Mouse (Mus musculus): ENCODE results near the gene Dner. TPM values are rescaled to one million over a fixed set of nuclear protein-coding genes. Genes with fewer than 3 reads are reported as not detected.
A peak's percentile ranks its signal among the peaks of the same experiment; 100 is the strongest.

Gene Dner
- total RNA-seq, 2 experiments from 2014 or later = 149 to 162 TPM

GRCm38 (mm10) chr1:84556546-84557511, 139.2 kb downstream of the Dner start:
- no peak for DNase-seq (ENCODE audit: low spot score in 2 of 2)
- intact Hi-C loops (cut with DNase I) = no loop called here

DNA sequence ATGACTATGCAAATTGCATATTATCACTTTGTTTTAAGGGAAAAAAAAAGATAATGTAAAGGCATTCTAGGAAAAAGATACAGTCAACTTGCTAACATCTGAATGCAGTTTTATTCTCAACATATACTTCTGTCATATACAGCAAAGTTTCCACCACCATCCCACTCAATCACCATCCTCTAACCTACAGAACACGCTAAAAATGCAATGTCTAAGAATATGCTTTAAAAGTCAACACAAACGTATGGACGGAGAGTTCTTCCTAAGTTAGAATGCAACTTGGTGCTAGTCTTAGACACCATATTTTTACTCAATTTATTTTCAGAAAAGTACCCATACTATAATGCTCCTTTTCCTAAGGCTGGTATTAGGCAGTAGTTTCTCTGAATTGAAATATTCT, 144.0 kb downstream of the Dner start:
- DNase-seq (ENCODE audit: low spot score in 2 of 2) = peak in 1 of 2 experiments; percentile 77
- intact Hi-C loops (cut with DNase I) = no loop called here

GRCm38 (mm10) chr1:84550065-84550368, 146.0 kb downstream of the Dner start:
- peak in 1 of 2 experiments; percentile 33 for DNase-seq (ENCODE audit: low spot score in 2 of 2)

DNA sequence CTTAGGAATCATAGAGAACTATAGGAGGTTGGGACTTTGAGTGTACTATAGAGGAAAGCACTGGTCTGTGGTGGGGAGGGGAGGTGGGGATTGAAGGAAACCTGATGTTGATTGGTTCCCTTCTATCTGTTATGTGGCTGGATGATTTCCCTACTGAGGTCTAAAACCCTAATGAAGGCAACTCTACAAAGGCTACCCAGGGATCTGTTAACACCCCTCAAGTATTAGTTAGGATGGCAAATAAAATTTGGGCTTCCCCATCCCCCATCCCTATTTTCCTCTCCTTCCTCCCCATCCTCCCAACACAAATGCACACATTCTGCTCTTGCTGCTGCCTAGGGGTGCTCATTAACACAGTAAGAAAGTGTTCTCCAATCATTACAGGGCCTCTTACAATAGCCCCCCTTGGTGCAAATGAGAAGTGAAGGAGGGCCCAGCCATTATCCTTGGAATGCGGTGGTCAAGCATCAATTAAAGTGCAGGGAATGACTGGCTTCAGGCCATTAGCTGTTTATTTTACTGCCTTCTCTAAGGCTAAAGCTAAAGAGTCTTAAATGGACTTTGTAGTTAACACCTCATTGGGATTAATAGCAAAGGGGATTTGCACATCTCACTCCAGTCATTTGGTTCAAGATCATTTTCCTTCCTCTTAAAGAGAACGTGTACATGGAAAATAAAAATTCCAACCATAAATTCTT, 146.5 kb downstream of the Dner start:
- intact Hi-C loops (cut with DNase I) = no loop called here
- DNase-seq (ENCODE audit: low spot score in 2 of 2) = no peak

More at GRCm38 (mm10) chr1:84550065-84550368, 146.0 kb downstream of the Dner start:
- intact Hi-C loops (cut with DNase I) = no loop called here

DNA sequence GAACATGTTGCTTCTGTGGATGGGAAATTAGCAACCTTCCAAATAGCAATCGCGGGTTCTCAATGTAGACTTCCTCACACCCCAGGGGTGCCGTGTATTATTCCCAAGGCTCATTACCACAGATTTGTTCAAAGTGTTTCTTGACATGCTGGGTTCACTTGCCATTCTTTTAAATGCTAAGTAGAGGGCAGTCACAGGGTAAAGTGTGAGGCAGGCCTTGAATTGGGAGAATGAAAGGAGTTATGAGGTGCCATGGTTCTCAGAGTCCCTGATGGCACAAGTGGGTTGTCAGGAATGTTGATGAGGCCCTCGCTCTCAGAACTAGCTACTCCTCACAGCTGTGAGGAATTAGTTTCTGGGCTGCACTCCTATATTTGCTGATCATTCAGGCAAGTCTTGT, 160.0 kb downstream of the Dner start:
- peak in 1 of 2 experiments; percentile 19 for DNase-seq (ENCODE audit: low spot score in 2 of 2)
- intact Hi-C loops (cut with DNase I) = no loop called here

- intact Hi-C loops (cut with DNase I) = no loop called here
- no peak for DNase-seq (ENCODE audit: low spot score in 2 of 2)
Measured at GRCm38 (mm10) chr1:84525514-84525913, 170.5 kb downstream of the Dner start.

- no peak for DNase-seq (ENCODE audit: low spot score in 2 of 2)
- intact Hi-C loops (cut with DNase I) = no loop called here
Measured at GRCm38 (mm10) chr1:84524413-84524812, 171.6 kb downstream of the Dner start.

DNA sequence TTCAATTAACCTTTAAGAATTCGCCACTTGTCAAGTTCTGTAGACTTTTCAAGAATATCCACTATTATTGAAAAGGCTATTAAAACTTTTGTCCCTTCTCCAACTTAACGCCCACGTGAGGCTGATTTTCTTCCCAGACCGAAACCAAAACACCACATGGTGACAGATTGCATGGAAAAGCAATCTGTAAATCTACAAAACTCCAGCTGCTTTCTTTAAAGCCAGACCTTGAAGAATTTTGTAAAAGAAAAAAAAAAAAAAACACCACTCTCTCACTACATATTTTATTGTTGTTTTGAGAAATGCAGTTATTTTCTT, 173.1 kb downstream of the Dner start:
- intact Hi-C loops (cut with DNase I) = no loop called here
- DNase-seq (ENCODE audit: low spot score in 2 of 2) = peak in 1 of 2 experiments; percentile 54

DNA sequence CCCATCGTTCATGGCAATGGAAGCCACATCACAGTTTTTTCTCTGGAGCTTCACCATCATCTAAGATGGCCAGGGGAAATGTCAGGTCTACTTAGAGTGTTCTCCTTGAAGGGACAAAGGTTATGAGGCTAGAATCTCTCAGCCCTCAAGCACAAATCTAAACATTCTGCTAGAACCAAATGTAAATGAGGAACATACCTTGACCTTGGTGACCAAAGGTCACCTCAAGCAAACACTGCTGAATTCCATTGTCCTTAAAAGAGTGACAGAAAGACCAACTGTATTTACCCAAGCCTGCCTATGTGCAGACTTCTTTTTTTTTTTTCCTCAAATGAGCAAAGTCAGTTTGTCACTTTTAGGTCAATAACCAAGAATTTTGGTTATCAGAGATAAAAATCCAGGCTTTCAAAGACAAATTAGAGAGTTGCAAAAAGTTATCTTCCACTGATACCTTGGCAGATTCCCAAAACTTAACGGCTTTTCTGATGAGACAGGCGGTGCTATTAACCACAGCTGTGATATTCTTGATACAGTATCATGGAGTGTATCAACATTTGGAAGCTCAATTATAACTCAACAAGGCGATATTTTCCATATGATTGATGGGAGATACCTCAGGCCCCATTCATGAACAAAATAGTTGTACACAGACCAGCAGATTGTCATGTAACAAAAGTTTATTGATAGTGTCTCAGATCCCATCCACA, 173.6 kb downstream of the Dner start:
- intact Hi-C loops (cut with DNase I) = no loop called here
- no peak for DNase-seq (ENCODE audit: low spot score in 2 of 2)

DNA sequence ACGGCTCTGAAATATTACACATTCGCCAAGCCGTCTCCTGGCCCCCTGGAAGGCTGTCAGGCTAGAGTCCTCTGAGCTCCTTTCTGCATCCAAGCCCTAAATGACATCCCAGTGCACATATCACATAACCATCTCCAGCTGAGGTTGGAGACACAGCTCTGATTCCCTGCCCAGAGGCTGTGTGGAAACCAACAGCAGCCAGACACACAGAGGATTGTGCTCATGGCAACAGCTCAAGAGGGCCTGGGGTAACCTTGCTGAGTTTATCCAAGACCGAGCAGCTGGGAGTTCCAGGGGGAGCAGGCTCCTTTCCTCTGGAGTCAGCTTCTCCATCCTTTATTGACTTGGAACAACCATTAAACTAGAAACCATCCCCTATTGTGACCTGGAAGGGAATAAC, 177.7 kb downstream of the Dner start:
- intact Hi-C loops (cut with DNase I) = no loop called here
- DNase-seq (ENCODE audit: low spot score in 2 of 2) = no peak

GRCm38 (mm10) chr1:84513201-84513600, 182.8 kb downstream of the Dner start:
- DNase-seq (ENCODE audit: low spot score in 2 of 2) = no peak
- intact Hi-C loops (cut with DNase I) = no loop called here

DNA sequence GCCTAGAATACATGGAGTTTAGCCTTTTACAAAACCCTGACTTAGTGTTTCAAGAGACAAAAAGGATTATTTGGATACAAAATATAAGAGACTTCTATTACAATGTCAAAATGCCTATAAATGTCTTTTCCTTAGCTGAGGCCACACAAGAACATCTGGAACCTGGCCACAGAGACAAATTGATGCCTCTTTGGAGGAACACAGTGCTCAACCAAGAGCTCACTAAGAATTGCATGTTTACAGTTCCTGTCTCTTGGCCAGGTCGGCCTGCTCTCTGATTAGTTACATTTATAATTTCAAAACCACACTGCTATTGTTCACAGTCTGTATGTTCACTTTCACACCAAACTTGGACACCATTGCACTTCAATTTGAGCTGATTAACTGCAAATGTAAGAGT, 187.5 kb downstream of the Dner start:
- intact Hi-C loops (cut with DNase I) = no loop called here

GRCm38 (mm10) chr1:84507568-84507967, 188.5 kb downstream of the Dner start:
- no peak for DNase-seq (ENCODE audit: low spot score in 2 of 2)
- intact Hi-C loops (cut with DNase I) = no loop called here

More for the DNA sequence above, 187.5 kb downstream of the Dner start:
- DNase-seq (ENCODE audit: low spot score in 2 of 2) = no peak

- intact Hi-C loops (cut with DNase I) = no loop called here
- peak in 1 of 2 experiments; percentile 23 for DNase-seq (ENCODE audit: low spot score in 2 of 2)
Measured at GRCm38 (mm10) chr1:84506984-84507546, 189.0 kb downstream of the Dner start.

GRCm38 (mm10) chr1:84500673-84501072, 195.3 kb downstream of the Dner start:
- no peak for DNase-seq (ENCODE audit: low spot score in 2 of 2)
- intact Hi-C loops (cut with DNase I) = no loop called here

DNA sequence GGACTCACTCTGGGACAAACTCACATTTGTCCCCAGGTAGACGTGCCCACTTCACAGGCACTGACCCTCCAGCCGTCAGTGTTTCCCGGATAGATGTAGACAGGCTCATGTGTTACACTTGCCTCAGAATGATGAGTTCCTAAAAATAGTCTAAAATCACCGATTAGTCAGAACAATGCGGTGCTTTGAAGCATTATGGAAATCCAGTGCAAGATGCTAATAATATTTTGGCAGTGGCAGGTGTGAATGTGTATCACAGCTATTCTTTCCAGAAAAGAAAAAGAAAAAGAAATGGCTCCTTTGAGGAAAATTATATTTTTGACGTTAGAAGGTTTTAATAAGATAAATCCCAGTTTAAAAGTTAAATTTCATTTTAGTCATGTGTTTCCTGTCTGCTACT, 204.3 kb downstream of the Dner start:
- intact Hi-C loops (cut with DNase I) = no loop called here
- no peak for DNase-seq (ENCODE audit: low spot score in 2 of 2)

DNA sequence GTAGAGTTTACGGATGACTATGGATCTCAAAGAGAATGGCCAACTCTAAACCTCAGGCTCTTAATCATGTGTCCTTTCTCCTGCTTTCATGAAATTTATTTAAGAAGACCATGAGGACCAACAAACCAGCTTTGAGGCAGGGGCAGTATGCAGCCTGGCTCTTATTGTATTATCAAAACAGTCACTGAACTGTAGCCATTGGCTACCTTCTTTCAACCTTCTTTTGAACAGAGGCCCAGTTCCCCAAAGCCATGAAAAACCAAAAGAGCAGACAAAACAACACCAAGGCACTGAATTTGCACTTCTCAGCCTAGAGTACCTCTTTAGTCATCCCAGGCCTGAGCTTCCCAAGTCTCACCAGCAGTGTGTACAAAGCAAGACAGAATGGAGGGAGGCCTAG, 207.5 kb downstream of the Dner start:
- no peak for DNase-seq (ENCODE audit: low spot score in 2 of 2)
- intact Hi-C loops (cut with DNase I) = no loop called here

DNA sequence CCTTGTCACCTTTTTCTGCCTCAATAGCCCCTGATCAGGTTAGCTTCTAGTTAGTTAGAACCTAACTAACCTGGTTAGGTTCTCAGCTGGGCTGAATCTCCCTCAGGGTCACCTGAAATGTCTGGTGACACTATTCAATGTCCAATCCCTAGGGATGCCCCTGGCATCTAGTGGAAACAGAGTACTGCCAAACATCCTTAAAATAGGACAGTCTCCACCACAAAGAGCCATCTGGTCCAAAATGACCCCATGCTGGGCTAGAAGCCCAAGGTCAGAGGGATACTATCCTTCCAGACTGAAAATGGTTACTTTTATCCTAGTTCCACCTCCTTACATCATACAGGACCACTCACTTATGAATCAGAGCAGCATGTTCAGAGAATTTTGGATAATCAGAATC, 211.0 kb downstream of the Dner start:
- DNase-seq (ENCODE audit: low spot score in 2 of 2) = no peak
- intact Hi-C loops (cut with DNase I) = no loop called here

- intact Hi-C loops (cut with DNase I) = no loop called here
- DNase-seq (ENCODE audit: low spot score in 2 of 2) = no peak
Measured at GRCm38 (mm10) chr1:84484577-84484976, 211.4 kb downstream of the Dner start.

GRCm38 (mm10) chr1:84479976-84480375, 216.0 kb downstream of the Dner start:
- intact Hi-C loops (cut with DNase I) = no loop called here
- DNase-seq (ENCODE audit: low spot score in 2 of 2) = no peak

Measured in left cerebral cortex, postnatal 25 days (tissue).